10 mouse cellular contexts compared by ENCODE assay signal in the genomic region with DNA sequence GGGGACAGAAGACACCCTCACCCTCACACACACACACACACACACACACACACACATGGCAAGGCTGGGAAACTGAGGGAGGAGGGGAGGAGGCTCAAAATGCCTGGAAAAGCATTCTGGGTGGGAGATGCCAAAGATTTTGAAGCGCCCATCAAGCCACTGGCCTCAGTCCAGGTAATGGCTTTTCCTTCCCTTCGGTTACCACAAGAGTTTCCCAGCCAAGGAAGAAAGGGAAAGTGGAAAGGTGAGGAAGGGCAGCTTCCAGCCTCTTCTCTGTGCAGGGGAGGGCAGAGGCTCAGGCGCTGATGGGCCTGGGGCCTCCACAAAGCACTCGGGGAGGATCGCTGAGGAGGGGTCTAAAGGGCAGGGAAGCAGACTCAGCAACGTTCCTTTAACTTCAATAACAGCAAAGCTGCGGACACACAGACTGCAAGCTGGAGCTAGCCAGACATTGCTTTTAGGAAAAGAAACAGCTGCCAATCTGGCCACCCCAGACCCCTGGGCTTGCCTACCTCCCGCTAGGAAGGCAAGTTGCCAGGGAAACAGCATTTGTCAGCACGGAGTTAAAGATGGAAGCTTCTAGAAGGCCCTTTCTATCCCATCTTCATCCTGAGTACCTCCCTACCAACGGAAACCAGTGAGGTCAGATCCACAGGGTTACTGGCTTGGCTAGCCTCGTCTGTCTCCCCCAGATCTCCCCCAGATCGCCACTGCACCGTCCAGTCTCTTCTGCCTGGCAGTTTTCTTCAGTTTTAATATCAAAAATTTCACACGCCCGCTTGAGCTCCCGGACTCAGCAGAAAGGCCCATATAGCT. TPM values are rescaled to one million over a fixed set of nuclear protein-coding genes. Genes with fewer than 3 reads are reported as not detected.
DNase-seq lines count a peak whose midpoint lies in the region; ATAC-seq and TF ChIP-seq lines count a peak whose summit lies in the region.
"Had no signal": no experiment of that assay in that cellular context is flagged by ENCODE, and none has a peak within 500 bp of the region (broad histone marks: within the 10 kb centered on the region; RNA-seq: fewer than 3 reads in every experiment).

No protein-coding gene starts in this region.

- no peaks in the 10 kb centered on the region for H3K36me3 ChIP-seq in intestine, embryonic 14.5 days (ENCODE audit: control insufficient read depth, insufficient read depth, low read length)
- H3K36me3 ChIP-seq in intestine, postnatal 0 days (ENCODE audit: control insufficient read depth, insufficient read depth) = no peaks in the 10 kb centered on the region

- peak; percentile 50 for DNase-seq in cerebellum, adult 9-11 months
- DNase-seq in cerebellum, adult 8-10 months = no peak
- DNase-seq in intestine, embryonic 14.5 days (ENCODE audit: low spot score) = no peak
- peak; percentile 17 for DNase-seq in Muller cell, postnatal 12 days (ENCODE audit: inconsistent ontology term)
- peak; percentile 13 to 22 for DNase-seq in kidney, postnatal 25 days
- DNase-seq in layer of hippocampus, adult 8-10 months (ENCODE audit: low spot score in 2 of 2) = no peak
- DNase-seq: gastrocnemius, postnatal 25 days had no signal

- no peaks in the 10 kb centered on the region for H3K9me3 ChIP-seq in intestine, embryonic 14.5 days (ENCODE audit: control insufficient read depth, low read length)
- no peaks in the 10 kb centered on the region for H3K9me3 ChIP-seq in intestine, postnatal 0 days (ENCODE audit: control insufficient read depth)

- ATAC-seq in intestine, embryonic 14.5 days (replicated peaks; ENCODE audit: low FRiP score, low TSS enrichment, low read depth) = peak; percentile 37; the same call in 1 of the 2 replicates
- no peak for ATAC-seq in intestine, postnatal 0 days
- no peak for ATAC-seq in inflammation-experienced regulatory T-cells, adult 6 months
- ATAC-seq: Patski had no signal

- no peak overlapping the region for H3K4me2 ChIP-seq in intestine, embryonic 14.5 days (ENCODE audit: low read length)
- no peak overlapping the region; the same call in 1 of the 2 replicates for H3K4me2 ChIP-seq in intestine, postnatal 0 days (replicated peaks; ENCODE audit: low read depth)

- H3K27me3 ChIP-seq in intestine, embryonic 14.5 days (replicated peaks; ENCODE audit: control insufficient read depth, insufficient read depth, low read length) = 0 out of 2 replicates have a peak, but pooled peaks cover 2% of the 10 kb centered on the region
- no peaks in the 10 kb centered on the region for H3K27me3 ChIP-seq in intestine, postnatal 0 days (replicated peaks; ENCODE audit: control insufficient read depth, insufficient read depth, low read length)
- H3K27me3 ChIP-seq: Patski had no signal

- no peak overlapping the region for H3K27ac ChIP-seq in intestine, embryonic 14.5 days (ENCODE audit: low read depth)
- H3K27ac ChIP-seq in intestine, postnatal 0 days (ENCODE audit: low read depth, low read length) = no peak overlapping the region

- H3K9ac ChIP-seq in intestine, embryonic 14.5 days (ENCODE audit: low read length) = no peak overlapping the region
- H3K9ac ChIP-seq in intestine, postnatal 0 days (ENCODE audit: low read depth, low read length) = no peak overlapping the region

- no peak for TF ChIP-seq CTCF in intestine, postnatal 0 days (IDR thresholded peaks at IDR 0.05; ENCODE audit: low read depth)

- WGBS in intestine, embryonic 14.5 days = 31% methylated on average over 16 of the region's 16 CpGs
- WGBS in intestine, postnatal 0 days = 37% methylated on average over 16 of the region's 16 CpGs

- no peak overlapping the region for H3K4me3 ChIP-seq in intestine, embryonic 14.5 days (ENCODE audit: low read depth, low read length)
- no peak overlapping the region for H3K4me3 ChIP-seq in intestine, postnatal 0 days (ENCODE audit: low read depth, low read length)

- H3K4me1 ChIP-seq in intestine, embryonic 14.5 days (replicated peaks; ENCODE audit: control insufficient read depth, insufficient read depth, low read length) = peaks cover 9% of the 10 kb centered on the region
- H3K4me1 ChIP-seq in intestine, postnatal 0 days (replicated peaks; ENCODE audit: control insufficient read depth, insufficient read depth, low read length) = peaks cover 11% of the 10 kb centered on the region; the same call in 1 of the 2 replicates

RNA-seq across cellular contexts. Expression of a gene that starts 43.1 kb away (rescaled TPM):
- 109 and 110 TPM in 2 replicates for polyA plus RNA-seq in intestine, embryonic 14.5 days (2014; fragmentation: Nextera tagmentation; extraction: Ambion mirVana)
- polyA plus RNA-seq in intestine, postnatal 0 days (2015; fragmentation: Nextera tagmentation; extraction: Ambion mirVana) = 40.8 and 43.1 TPM in 2 replicates
- 10 to 100 TPM; 46.2 to 62.6 (median 57.5) TPM for total RNA-seq in layer of hippocampus, adult 8-10 months (2022)
- polyA plus RNA-seq in inflammation-experienced regulatory T-cells, adult 6 months (2017; shearing (Covaris generic)) = 10 to 100 TPM in 2 of 3 experiments, 1 to 10 TPM in 1; 9.6 to 13.7 (median 12.9) TPM

Comparison
In these comparisons a context has a peak if more than half of its experiments do, and no peak if none do; other contexts are left out.
1. DNase-seq: peak in cerebellum, adult 9-11 months (single experiment), Muller cell, postnatal 12 days (single experiment) and kidney, postnatal 25 days (2 of 2); none in cerebellum, adult 8-10 months (single experiment), intestine, embryonic 14.5 days (single experiment) and layer of hippocampus, adult 8-10 months (0 of 2).